9 mouse cellular contexts compared by ENCODE assay signal in genomic region chr17:47371451-47371850, GRCm38 (mm10). TPM values are rescaled to one million over a fixed set of nuclear protein-coding genes. Genes with fewer than 3 reads are reported as not detected.
DNase-seq lines count a peak whose midpoint lies in the region; ATAC-seq and TF ChIP-seq lines count a peak whose summit lies in the region.
"Had no signal": no experiment of that assay in that cellular context is flagged by ENCODE, and none has a peak within 500 bp of the region (broad histone marks: within the 10 kb centered on the region; RNA-seq: fewer than 3 reads in every experiment).

No protein-coding gene starts in this region.

- H3K27me3 ChIP-seq in embryonic facial prominence, embryonic 11.5 days (ENCODE audit: control insufficient read depth, insufficient read depth, low read length): no peaks in the 10 kb centered on the region
- no peaks in the 10 kb centered on the region for H3K27me3 ChIP-seq in hindbrain, embryonic 11.5 days (ENCODE audit: control insufficient read depth, insufficient read depth, low read length)

- peak; percentile 54 for DNase-seq in gastrocnemius, adult 2 months
- DNase-seq in gastrocnemius, postnatal 25 days: no peak
- peak; percentile 80 for DNase-seq in adrenal gland, postnatal 10 days
- peak; percentile 84 for DNase-seq in embryonic facial prominence, embryonic 11.5 days (ENCODE audit: low spot score)
- DNase-seq in hindbrain, embryonic 11.5 days (ENCODE audit: low spot score): peak; percentile 86
- DNase-seq in layer of hippocampus, adult 9-10 months (ENCODE audit: low spot score): peak; percentile 65
- peak; percentile 70 for DNase-seq in lung, postnatal 14 days
- peak; percentile 70 to 76 for DNase-seq in right cerebral cortex, postnatal 10 days (ENCODE audit: low spot score in 2 of 2)

- no peak overlapping the region for H3K4me3 ChIP-seq in gastrocnemius, adult 2 months
- H3K4me3 ChIP-seq in embryonic facial prominence, embryonic 11.5 days (ENCODE audit: low read depth, low read length): no peak overlapping the region
- no peak overlapping the region for H3K4me3 ChIP-seq in hindbrain, embryonic 11.5 days (ENCODE audit: low read depth, low read length)
- H3K4me3 ChIP-seq: megakaryocyte, embryonic 14.5 days had no signal

- ATAC-seq in embryonic facial prominence, embryonic 11.5 days (replicated peaks; ENCODE audit: insufficient number of reproducible peaks, low FRiP score, low TSS enrichment, low read depth): peak; percentile 54; the same call in 1 of the 2 replicates
- ATAC-seq in hindbrain, embryonic 11.5 days (ENCODE audit: low FRiP score): peak; percentile 64

- no peaks in the 10 kb centered on the region for H3K9me3 ChIP-seq in embryonic facial prominence, embryonic 11.5 days (replicated peaks; ENCODE audit: control insufficient read depth, low read length)
- H3K9me3 ChIP-seq in hindbrain, embryonic 11.5 days (ENCODE audit: control insufficient read depth, low read length): no peaks in the 10 kb centered on the region
- H3K9me3 ChIP-seq: megakaryocyte, embryonic 14.5 days had no signal

- H3K9ac ChIP-seq in embryonic facial prominence, embryonic 11.5 days (replicated peaks; ENCODE audit: low read length): no peak overlapping the region
- no peak overlapping the region for H3K9ac ChIP-seq in hindbrain, embryonic 11.5 days (ENCODE audit: low read depth, low read length)

- 13% methylated on average over 4 of the region's 4 CpGs for WGBS in embryonic facial prominence, embryonic 11.5 days
- WGBS in hindbrain, embryonic 11.5 days: 17% methylated on average over 4 of the region's 4 CpGs

- intact Hi-C loops in gastrocnemius, adult 2 months (cut with DNase I): no loop called here

- H3K4me2 ChIP-seq in embryonic facial prominence, embryonic 11.5 days (ENCODE audit: low read depth, low read length): no peak overlapping the region
- no peak overlapping the region for H3K4me2 ChIP-seq in hindbrain, embryonic 11.5 days (replicated peaks; ENCODE audit: low read depth, low read length)

- H3K27ac ChIP-seq in gastrocnemius, adult 2 months: no peak overlapping the region
- H3K27ac ChIP-seq in embryonic facial prominence, embryonic 11.5 days (replicated peaks; ENCODE audit: low read depth, low read length): no peak overlapping the region
- no peak overlapping the region for H3K27ac ChIP-seq in hindbrain, embryonic 11.5 days (ENCODE audit: low read depth, low read length)

- H3K4me1 ChIP-seq in embryonic facial prominence, embryonic 11.5 days (ENCODE audit: control insufficient read depth, insufficient read depth, low read length): peaks cover 2% of the 10 kb centered on the region; the same call in 1 of the 2 replicates
- H3K4me1 ChIP-seq in hindbrain, embryonic 11.5 days (replicated peaks; ENCODE audit: control insufficient read depth, insufficient read depth, low read length): no peaks in the 10 kb centered on the region

- TF ChIP-seq CTCF in gastrocnemius, adult 2 months (IDR thresholded peaks at IDR 0.05): peak; percentile 79

- H3K36me3 ChIP-seq in embryonic facial prominence, embryonic 11.5 days (replicated peaks; ENCODE audit: control insufficient read depth, insufficient read depth, low read depth, low read length): no peaks in the 10 kb centered on the region; the same call in 1 of the 2 replicates
- 0 out of 2 replicates have a peak, but pooled peaks cover 6% of the 10 kb centered on the region for H3K36me3 ChIP-seq in hindbrain, embryonic 11.5 days (ENCODE audit: control insufficient read depth, insufficient read depth, low read length)

RNA-seq across cellular contexts. Expression of gene Mrps10, which starts 2.8 kb away (rescaled TPM):
- 10 to 100 TPM; 31.5 to 33.2 TPM for total RNA-seq in gastrocnemius, adult 2 months (2021)
- 10 to 100 TPM; 31.9 to 33.5 TPM for total RNA-seq in gastrocnemius, postnatal 25 days (2021)
- 10 to 100 TPM; 50.8 to 52.0 TPM for total RNA-seq in adrenal gland, postnatal 10 days (2021)
- 74.1 and 75.2 TPM in 2 replicates for polyA plus RNA-seq in embryonic facial prominence, embryonic 11.5 days (2014; fragmentation: Nextera tagmentation; extraction: Ambion mirVana)
- polyA plus RNA-seq in hindbrain, embryonic 11.5 days (2014; fragmentation: Nextera tagmentation; extraction: Ambion mirVana): 71.5 and 73.6 TPM in 2 replicates

RNA-seq across cellular contexts. Expression of gene Guca1b, which starts 13.7 kb away (rescaled TPM):
- total RNA-seq in gastrocnemius, adult 2 months (2021): under 1 TPM; 0.54 to 0.78 TPM
- total RNA-seq in gastrocnemius, postnatal 25 days (2021): under 1 TPM; 0.32 to 0.43 TPM
- total RNA-seq in adrenal gland, postnatal 10 days (2021): under 1 TPM; 0.70 to 0.78 TPM
- 0.41 and 1.6 TPM in 2 replicates for polyA plus RNA-seq in embryonic facial prominence, embryonic 11.5 days (2014; fragmentation: Nextera tagmentation; extraction: Ambion mirVana)
- polyA plus RNA-seq in hindbrain, embryonic 11.5 days (2014; fragmentation: Nextera tagmentation; extraction: Ambion mirVana): 0.31 and 0.35 TPM in 2 replicates

RNA-seq across cellular contexts. Expression of gene Guca1a, which starts 28.9 kb away (rescaled TPM):
- total RNA-seq in gastrocnemius, adult 2 months (2021): not detected
- under 1 TPM in 1 of 2 experiments, not detected in 1; 0.43 TPM for total RNA-seq in gastrocnemius, postnatal 25 days (2021)
- 1 to 10 TPM; 1.3 to 1.4 TPM for total RNA-seq in adrenal gland, postnatal 10 days (2021)
- polyA plus RNA-seq in embryonic facial prominence, embryonic 11.5 days (2014; fragmentation: Nextera tagmentation; extraction: Ambion mirVana): 0.83 and 0.84 TPM in 2 replicates
- 1.2 and 1.3 TPM in 2 replicates for polyA plus RNA-seq in hindbrain, embryonic 11.5 days (2014; fragmentation: Nextera tagmentation; extraction: Ambion mirVana)
